8 mouse cellular contexts compared by ENCODE assay signal in the genomic region with DNA sequence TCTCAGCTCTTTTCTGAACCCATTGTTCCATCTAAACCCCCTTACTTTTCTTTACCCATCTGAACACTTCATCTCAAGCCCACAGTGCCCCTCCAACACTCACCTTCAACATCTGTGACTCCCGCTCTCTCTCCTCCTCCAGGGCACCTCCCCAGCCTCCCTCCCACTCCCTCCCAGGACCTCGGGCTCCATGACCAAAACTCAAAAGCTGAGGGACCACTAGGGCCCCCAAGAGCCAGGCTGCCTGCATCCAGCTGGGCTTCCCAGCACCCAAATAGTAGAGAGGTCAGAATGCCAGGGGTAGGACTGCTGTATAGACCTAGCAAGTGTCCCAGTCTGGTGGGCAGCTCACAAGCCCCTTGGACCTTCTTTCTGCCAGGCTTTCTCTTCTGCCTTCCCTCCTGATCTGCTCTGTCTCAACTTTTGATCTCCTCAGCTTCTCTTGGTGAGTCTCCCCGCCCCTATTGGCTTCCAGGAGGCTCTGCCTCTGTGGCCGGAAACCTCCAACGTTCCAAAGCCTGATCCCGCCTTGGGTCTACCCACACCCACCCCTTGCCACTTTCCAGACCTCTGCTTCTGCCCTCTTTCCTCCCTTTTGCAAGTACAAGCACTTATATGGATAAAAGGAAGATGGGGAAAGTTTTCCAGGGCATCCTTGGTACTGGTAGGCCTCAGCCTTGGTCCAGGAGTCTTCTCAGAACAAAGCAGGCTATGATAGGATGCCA. TPM values are rescaled to one million over a fixed set of nuclear protein-coding genes. Genes with fewer than 3 reads are reported as not detected.
A peak's percentile ranks its signal among the peaks of the same experiment; 100 is the strongest.
DNase-seq lines count a peak whose midpoint lies in the region; ATAC-seq and TF ChIP-seq lines count a peak whose summit lies in the region.

Gene Clec11a, minus strand, starts transcription at position 387 of the 725 bp plus-strand sequence.

- H3K27ac ChIP-seq in neural tube, embryonic 11.5 days (ENCODE audit: low read depth, low read length): 0 out of 2 replicates have a peak within 1 kb of the TSS, but pooled peaks have one; percentile 17
- no peak within 1 kb of the TSS for H3K27ac ChIP-seq in forebrain, embryonic 11.5 days (ENCODE audit: low read depth, low read length)
- H3K27ac ChIP-seq in intestine, postnatal 0 days (ENCODE audit: low read depth, low read length): no peak within 1 kb of the TSS
- H3K27ac ChIP-seq in midbrain, embryonic 15.5 days: peak within 1 kb of the TSS; percentile 96

- 69% methylated on average over 6 of the region's 6 CpGs for WGBS in neural tube, embryonic 11.5 days
- 69% methylated on average over 6 of the region's 6 CpGs for WGBS in forebrain, embryonic 11.5 days
- 75% methylated on average over 6 of the region's 6 CpGs for WGBS in intestine, postnatal 0 days
- WGBS in midbrain, embryonic 15.5 days: 53% methylated on average over 6 of the region's 6 CpGs

- H3K27me3 ChIP-seq in neural tube, embryonic 11.5 days (ENCODE audit: control insufficient read depth, insufficient read depth, low read length): 0 out of 2 replicates have a peak, but pooled peaks cover 7% of the 10 kb centered on the region
- peaks cover 2% of the 10 kb centered on the region for H3K27me3 ChIP-seq in forebrain, embryonic 11.5 days (ENCODE audit: control insufficient read depth, insufficient read depth, low read length)
- peaks cover 19% of the 10 kb centered on the region for H3K27me3 ChIP-seq in intestine, postnatal 0 days (replicated peaks; ENCODE audit: control insufficient read depth, insufficient read depth, low read length)
- no peaks in the 10 kb centered on the region for H3K27me3 ChIP-seq in midbrain, embryonic 15.5 days (replicated peaks)

- ATAC-seq in neural tube, embryonic 11.5 days (ENCODE audit: insufficient read depth, low FRiP score, low TSS enrichment): no peak
- no peak for ATAC-seq in forebrain, embryonic 11.5 days (replicated peaks; ENCODE audit: low FRiP score)
- no peak for ATAC-seq in intestine, postnatal 0 days
- ATAC-seq in midbrain, embryonic 15.5 days (replicated peaks): no peak

- H3K4me2 ChIP-seq in neural tube, embryonic 11.5 days (ENCODE audit: low read depth): peak within 1 kb of the TSS; percentile 54
- H3K4me2 ChIP-seq in forebrain, embryonic 11.5 days (ENCODE audit: low read depth, low read length, severe bottlenecking): peak within 1 kb of the TSS; percentile 86
- H3K4me2 ChIP-seq in intestine, postnatal 0 days (replicated peaks; ENCODE audit: low read depth): peak within 1 kb of the TSS; percentile 79
- peak within 1 kb of the TSS; percentile 78 for H3K4me2 ChIP-seq in midbrain, embryonic 15.5 days

- no peaks in the 10 kb centered on the region for H3K9me3 ChIP-seq in neural tube, embryonic 11.5 days (ENCODE audit: control insufficient read depth, low read length)
- H3K9me3 ChIP-seq in forebrain, embryonic 11.5 days (ENCODE audit: control insufficient read depth, low read length): no peaks in the 10 kb centered on the region
- H3K9me3 ChIP-seq in intestine, postnatal 0 days (ENCODE audit: control insufficient read depth): no peaks in the 10 kb centered on the region
- no peaks in the 10 kb centered on the region for H3K9me3 ChIP-seq in midbrain, embryonic 15.5 days

- H3K4me3 ChIP-seq in neural tube, embryonic 11.5 days (ENCODE audit: low read depth, low read length): no peak within 1 kb of the TSS
- peak within 1 kb of the TSS; percentile 68; the same call in 1 of the 2 replicates for H3K4me3 ChIP-seq in forebrain, embryonic 11.5 days (ENCODE audit: low read depth, low read length)
- H3K4me3 ChIP-seq in intestine, postnatal 0 days (ENCODE audit: low read depth, low read length): no peak within 1 kb of the TSS
- H3K4me3 ChIP-seq in midbrain, embryonic 15.5 days: peak within 1 kb of the TSS; percentile 84

- peaks cover 21% of the 10 kb centered on the region for H3K4me1 ChIP-seq in neural tube, embryonic 11.5 days (ENCODE audit: control insufficient read depth, insufficient read depth, low read length)
- peaks cover 20% of the 10 kb centered on the region for H3K4me1 ChIP-seq in forebrain, embryonic 11.5 days (replicated peaks; ENCODE audit: control insufficient read depth, insufficient read depth, low read length)
- peaks cover 4% of the 10 kb centered on the region for H3K4me1 ChIP-seq in intestine, postnatal 0 days (replicated peaks; ENCODE audit: control insufficient read depth, insufficient read depth, low read length)
- peaks cover 23% of the 10 kb centered on the region for H3K4me1 ChIP-seq in midbrain, embryonic 15.5 days

- TF ChIP-seq CTCF in intestine, postnatal 0 days (IDR thresholded peaks at IDR 0.05; ENCODE audit: low read depth): no peak

- H3K9ac ChIP-seq in neural tube, embryonic 11.5 days (ENCODE audit: low read length): peak within 1 kb of the TSS; percentile 10
- 0 out of 2 replicates have a peak within 1 kb of the TSS, but pooled peaks have one; percentile 6 for H3K9ac ChIP-seq in forebrain, embryonic 11.5 days (ENCODE audit: low read length)
- no peak within 1 kb of the TSS for H3K9ac ChIP-seq in intestine, postnatal 0 days (ENCODE audit: low read depth, low read length)
- H3K9ac ChIP-seq in midbrain, embryonic 15.5 days: no peak within 1 kb of the TSS

- no peaks in the 10 kb centered on the region for H3K36me3 ChIP-seq in neural tube, embryonic 11.5 days (ENCODE audit: control insufficient read depth, insufficient read depth, low read length)
- no peaks in the 10 kb centered on the region for H3K36me3 ChIP-seq in forebrain, embryonic 11.5 days (ENCODE audit: control insufficient read depth, insufficient read depth, low read length)
- H3K36me3 ChIP-seq in intestine, postnatal 0 days (ENCODE audit: control insufficient read depth, insufficient read depth): no peaks in the 10 kb centered on the region
- no peaks in the 10 kb centered on the region for H3K36me3 ChIP-seq in midbrain, embryonic 15.5 days (replicated peaks)

- DNase-seq in neural tube, embryonic 11.5 days (ENCODE audit: low spot score): no peak
- DNase-seq in neural tube, embryonic 10.5 days (ENCODE audit: extremely low spot score, low spot score): no peak
- no peak for DNase-seq in forebrain, embryonic 11.5 days (ENCODE audit: low spot score)
- DNase-seq in embryo, embryonic 10.5 days (ENCODE audit: low spot score): no peak
- no peak for DNase-seq in retina, postnatal 1 day
- DNase-seq in thymus, postnatal 36 days: no peak

RNA-seq across cellular contexts. Expression of gene Clec11a, which starts in this region (rescaled TPM):
- polyA plus RNA-seq in neural tube, embryonic 11.5 days (2014; fragmentation: Nextera tagmentation; extraction: Ambion mirVana): 1.9 and 2.4 TPM in 2 replicates
- 3.2 TPM in 2 replicates for polyA plus RNA-seq in forebrain, embryonic 11.5 days (2014; fragmentation: Nextera tagmentation; extraction: Ambion mirVana)
- polyA plus RNA-seq in intestine, postnatal 0 days (2015; fragmentation: Nextera tagmentation; extraction: Ambion mirVana): 3.5 and 3.8 TPM in 2 replicates
- polyA plus RNA-seq in midbrain, embryonic 15.5 days (2015; fragmentation: Nextera tagmentation; extraction: Ambion mirVana): 3.6 and 3.9 TPM in 2 replicates

Comparison
In these comparisons a context has a peak if more than half of its experiments do, and no peak if none do; other contexts are left out.
1. H3K27ac ChIP-seq: peak in neural tube, embryonic 11.5 days (single experiment) and midbrain, embryonic 15.5 days (single experiment); none in forebrain, embryonic 11.5 days (single experiment) and intestine, postnatal 0 days (single experiment).
2. H3K4me3 ChIP-seq: peak in forebrain, embryonic 11.5 days (single experiment) and midbrain, embryonic 15.5 days (single experiment); none in neural tube, embryonic 11.5 days (single experiment) and intestine, postnatal 0 days (single experiment).
3. H3K9ac ChIP-seq: peak in neural tube, embryonic 11.5 days (single experiment) and forebrain, embryonic 11.5 days (single experiment); none in intestine, postnatal 0 days (single experiment) and midbrain, embryonic 15.5 days (single experiment).
4. Peak in every context shown above with its lines, with median percentiles within 50 percentile points of each other: H3K4me2 ChIP-seq.